Mouse (Mus musculus): ENCODE measurements around the gene Esp34. TPM values are rescaled to one million over a fixed set of nuclear protein-coding genes. Genes with fewer than 3 reads are reported as not detected.

Esp34 gene
- not detected in 2 replicates for polyA plus RNA-seq (2015; fragmentation: Nextera tagmentation; extraction: Ambion mirVana)

- ATAC-seq (ENCODE audit: insufficient number of reproducible peaks, low FRiP score, low TSS enrichment, low read depth), result no peak
- H3K27ac ChIP-seq (replicated peaks), result no peak within 1 kb of the TSS
- H3K9ac ChIP-seq, result no peak within 1 kb of the TSS
- H3K4me2 ChIP-seq (replicated peaks), result no peak within 1 kb of the TSS
- 88% methylated on average over 1 of the region's 1 CpGs for WGBS
- no peaks in the 10 kb centered on the region for H3K9me3 ChIP-seq (replicated peaks)
- H3K4me1 ChIP-seq, result no peaks in the 10 kb centered on the region
- H3K27me3 ChIP-seq, result no peaks in the 10 kb centered on the region
- H3K4me3 ChIP-seq (replicated peaks), result no peak within 1 kb of the TSS
- no peaks in the 10 kb centered on the region for H3K36me3 ChIP-seq
These were observed at the start of gene Esp34 for GRCm38 (mm10) chr17:38553892-38554291. Gene Esp34, plus strand, starts transcription at chr17:38554192.

- no peaks in the 10 kb centered on the region for H3K27me3 ChIP-seq
- H3K4me1 ChIP-seq, result no peaks in the 10 kb centered on the region
- no peak overlapping the region for H3K4me2 ChIP-seq (replicated peaks)
- H3K27ac ChIP-seq (replicated peaks), result no peak overlapping the region
- H3K9me3 ChIP-seq (replicated peaks), result 0 out of 2 replicates have a peak, but pooled peaks cover 4% of the 10 kb centered on the region
- no peak for ATAC-seq (ENCODE audit: insufficient number of reproducible peaks, low FRiP score, low TSS enrichment, low read depth)
- H3K4me3 ChIP-seq (replicated peaks), result no peak overlapping the region
- H3K36me3 ChIP-seq, result no peaks in the 10 kb centered on the region
- H3K9ac ChIP-seq, result no peak overlapping the region
- WGBS, result 71% methylated on average over 5 of the region's 5 CpGs
These were observed 8.5 kb downstream of the Esp34 start for GRCm38 (mm10) chr17:38562527-38562926.

Other genes starting within 250 kb of the Esp34 start
- not detected in 2 replicates for gene Olfr137, start 246.6 kb upstream of the Esp34 start, polyA plus RNA-seq (2015; fragmentation: Nextera tagmentation; extraction: Ambion mirVana)
- not detected in 2 replicates for gene Olfr136, start 224.4 kb upstream of the Esp34 start, polyA plus RNA-seq (2015; fragmentation: Nextera tagmentation; extraction: Ambion mirVana)
- gene Esp36, start 134.0 kb upstream of the Esp34 start, polyA plus RNA-seq (2015; fragmentation: Nextera tagmentation; extraction: Ambion mirVana), result not detected in 2 replicates
- not detected in 2 replicates for gene Esp31, start 85.3 kb downstream of the Esp34 start, polyA plus RNA-seq (2015; fragmentation: Nextera tagmentation; extraction: Ambion mirVana)